7 mouse cellular contexts compared by ENCODE assay signal in the genomic region with DNA sequence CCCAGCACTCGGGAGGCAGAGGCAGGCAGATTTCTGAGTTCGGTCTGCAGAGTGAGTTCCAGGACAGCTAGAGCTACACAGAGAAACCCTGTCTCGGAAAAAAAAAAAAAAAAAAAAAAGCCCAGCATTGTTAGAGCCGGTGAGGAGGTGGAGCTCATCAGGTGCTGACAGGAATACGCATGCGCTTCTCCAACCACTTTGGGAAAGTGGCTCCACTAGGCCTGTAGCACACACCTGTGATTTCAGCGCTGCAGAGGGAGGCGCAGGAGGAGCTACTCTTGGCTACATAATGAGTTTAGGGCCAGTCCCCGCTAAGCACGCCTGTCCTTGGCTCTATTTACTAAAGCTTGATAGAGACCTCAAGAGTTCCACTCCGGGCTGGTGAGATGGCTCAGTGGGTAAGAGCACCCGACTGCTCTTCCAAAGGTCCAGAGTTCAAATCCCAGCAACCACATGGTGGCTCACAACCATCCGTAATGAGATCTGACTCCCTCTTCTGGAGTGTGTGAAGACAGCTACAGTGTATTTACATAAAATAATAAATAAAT. TPM values are rescaled to one million over a fixed set of nuclear protein-coding genes. Genes with fewer than 3 reads are reported as not detected.
DNase-seq lines count a peak whose midpoint lies in the region; ATAC-seq and TF ChIP-seq lines count a peak whose summit lies in the region.
"Not testable (repeated sequence)": the region's sequence is repeated elsewhere in the genome, so short reads cannot be mapped to it uniquely, and the experiment has no call there.

No protein-coding gene starts in this region.

- H3K9me3 ChIP-seq in CH12.LX (replicated peaks; ENCODE audit: low read length); heart, embryonic 10.5 days; kidney, postnatal 0 days (replicated peaks; ENCODE audit: low read length); liver, embryonic 16.5 days (replicated peaks; ENCODE audit: control insufficient read depth, low read length); lung, postnatal 0 days (ENCODE audit: low read length); stomach, embryonic 14.5 days (ENCODE audit: control insufficient read depth, low read depth, low read length): not testable (repeated sequence)

- not testable (repeated sequence) for TF ChIP-seq EP300 in CH12.LX (IDR thresholded peaks at IDR 0.05; ENCODE audit: low read length); lung, postnatal 0 days (IDR thresholded peaks at IDR 0.05)

- peaks cover 32% of the 10 kb centered on the region for H3K79me2 ChIP-seq in CH12.LX (replicated peaks; ENCODE audit: control insufficient read depth, extremely low read depth, insufficient read depth, poor library complexity, severe bottlenecking)

- H3K27ac ChIP-seq in CH12.LX (ENCODE audit: insufficient read depth, low read depth) = not testable (repeated sequence)
- 0 out of 2 replicates have a peak overlapping the region, but pooled peaks have one; percentile 8 for H3K27ac ChIP-seq in heart, embryonic 10.5 days
- peak overlapping the region; percentile 76; the same call in 1 of the 2 replicates for H3K27ac ChIP-seq in kidney, postnatal 0 days
- H3K27ac ChIP-seq in liver, embryonic 16.5 days (ENCODE audit: low read length) = peak overlapping the region; percentile 77; the same call in 1 of the 2 replicates
- H3K27ac ChIP-seq in lung, postnatal 0 days (ENCODE audit: low read length) = peak overlapping the region; percentile 84
- H3K27ac ChIP-seq in stomach, embryonic 14.5 days (ENCODE audit: low read length) = peak overlapping the region; percentile 82; the same call in 1 of the 2 replicates

- peaks cover 14 to 49% of the 10 kb centered on the region in 2 experiments for H3K4me1 ChIP-seq in CH12.LX (ENCODE audit: control insufficient read depth in 1 of 2, insufficient read depth in 2 of 2)
- H3K4me1 ChIP-seq in heart, embryonic 10.5 days = peaks cover 29% of the 10 kb centered on the region
- H3K4me1 ChIP-seq in kidney, postnatal 0 days (replicated peaks; ENCODE audit: insufficient read depth, low read length) = not testable (repeated sequence)
- peaks cover 30% of the 10 kb centered on the region for H3K4me1 ChIP-seq in liver, embryonic 16.5 days (ENCODE audit: control insufficient read depth, low read depth, low read length)
- H3K4me1 ChIP-seq in lung, postnatal 0 days (ENCODE audit: insufficient read depth, low read depth, low read length) = peaks cover 15% of the 10 kb centered on the region; the same call in 1 of the 2 replicates
- peaks cover 21% of the 10 kb centered on the region for H3K4me1 ChIP-seq in stomach, embryonic 14.5 days (ENCODE audit: control insufficient read depth, insufficient read depth, low read length)

- TF ChIP-seq RAD21 in CH12.LX (IDR thresholded peaks at IDR 0.05; ENCODE audit: low read depth, low read length) = not testable (repeated sequence)

- not testable (repeated sequence) for ATAC-seq in kidney, postnatal 0 days (replicated peaks; ENCODE audit: low FRiP score, low read depth); liver, embryonic 16.5 days (ENCODE audit: low read depth); lung, postnatal 0 days; stomach, embryonic 14.5 days (ENCODE audit: insufficient number of reproducible peaks, insufficient read depth, low FRiP score, low read depth)

- H3K9ac ChIP-seq in CH12.LX (ENCODE audit: insufficient read depth, low read depth); kidney, postnatal 0 days (ENCODE audit: low read depth, low read length); liver, embryonic 16.5 days (ENCODE audit: low read depth, low read length); lung, postnatal 0 days (replicated peaks; ENCODE audit: low read depth); stomach, embryonic 14.5 days (replicated peaks; ENCODE audit: low read depth, low read length): not testable (repeated sequence)

- in situ Hi-C loops in CH12.LX (cut with MboI; ENCODE audit: low pct_ligation_motif_present, low pct_unique_long_range_greater_than_20kb, low sequenced_read_pairs) = loop anchor here (5.0 kb wide), 1 partner anchor 56 kb away; no protein-coding TSS in a partner anchor

- TF ChIP-seq POLR2A in CH12.LX (IDR thresholded peaks at IDR 0.05; ENCODE audit: low read depth, low read length) = not testable (repeated sequence)

- dilution Hi-C loops in CH12.LX (cut with MboI; ENCODE audit: extremely low pct_ligation_motif_present, extremely low pct_unique_long_range_greater_than_20kb, low sequenced_read_pairs) = not testable (repeated sequence)

- not testable (repeated sequence) for H3K4me3 ChIP-seq in CH12.LX (replicated peaks in 1 of 3; ENCODE audit: low read depth in 2 of 3, low read length in 2 of 3, poor library complexity in 1 of 3); heart, embryonic 10.5 days; kidney, postnatal 0 days (replicated peaks; ENCODE audit: low read depth, low read length); liver, embryonic 16.5 days (ENCODE audit: low read depth, low read length); lung, postnatal 0 days (ENCODE audit: low read depth, low read length); stomach, embryonic 14.5 days (ENCODE audit: low read depth, low read length)

- DNase-seq in CH12.LX (ENCODE audit: extremely low read depth) (peak; percentile 88), R1 (ENCODE audit: low read depth, low spot score) (peak; percentile 94)
- not testable (repeated sequence) for DNase-seq in heart, embryonic 10.5 days (ENCODE audit: low spot score); kidney, postnatal 0 days (ENCODE audit: low spot score)
- peak; percentile 88 for DNase-seq in lung, postnatal 0 days (ENCODE audit: low spot score)

- 57% methylated on average over 13 of the region's 13 CpGs for WGBS in heart, embryonic 10.5 days
- WGBS in kidney, postnatal 0 days = 72% methylated on average over 11 of the region's 13 CpGs
- 72% methylated on average over 12 of the region's 13 CpGs for WGBS in liver, embryonic 16.5 days (ENCODE audit: insufficient replicate concordance)
- 55% methylated on average over 12 of the region's 13 CpGs for whole genome bisulfite sequencing in lung, postnatal 0 days
- WGBS in stomach, embryonic 14.5 days = 62% methylated on average over 12 of the region's 13 CpGs

- not testable (repeated sequence) for H3K36me3 ChIP-seq in CH12.LX (replicated peaks in 1 of 2; ENCODE audit: control insufficient read depth in 1 of 2, insufficient read depth in 1 of 2, low read length in 1 of 2); heart, embryonic 10.5 days; kidney, postnatal 0 days (ENCODE audit: insufficient read depth, low read length); liver, embryonic 16.5 days (ENCODE audit: control insufficient read depth, insufficient read depth); lung, postnatal 0 days (ENCODE audit: insufficient read depth, low read length); stomach, embryonic 14.5 days (ENCODE audit: control insufficient read depth, insufficient read depth, low read length)

- TF ChIP-seq CTCF in CH12.LX (conservative IDR thresholded peaks at IDR 0.05 in 1 of 2, IDR thresholded peaks at IDR 0.05 in 1 of 2; ENCODE audit: low read depth in 2 of 2, low read length in 2 of 2); kidney, postnatal 0 days (IDR thresholded peaks at IDR 0.05; ENCODE audit: low read depth); lung, postnatal 0 days (IDR thresholded peaks at IDR 0.05): not testable (repeated sequence)

- H3K27me3 ChIP-seq in CH12.LX (replicated peaks); heart, embryonic 10.5 days (ENCODE audit: insufficient read depth, poor library complexity, severe bottlenecking); kidney, postnatal 0 days (ENCODE audit: insufficient read depth, low read length); liver, embryonic 16.5 days (ENCODE audit: control insufficient read depth, insufficient read depth, low read depth, low read length); lung, postnatal 0 days (replicated peaks; ENCODE audit: insufficient read depth, low read length); stomach, embryonic 14.5 days (ENCODE audit: control insufficient read depth, insufficient read depth, low read length): not testable (repeated sequence)

- peak overlapping the region; percentile 63; the same call in 1 of the 2 replicates for H3K4me2 ChIP-seq in CH12.LX (ENCODE audit: insufficient read depth, low read depth, poor library complexity, severe bottlenecking)
- H3K4me2 ChIP-seq in kidney, postnatal 0 days (ENCODE audit: low read length); liver, embryonic 16.5 days (ENCODE audit: low read depth, low read length); lung, postnatal 0 days (replicated peaks; ENCODE audit: low read depth, low read length); stomach, embryonic 14.5 days (replicated peaks; ENCODE audit: low read depth, low read length): not testable (repeated sequence)

TF ChIP-seq in CH12.LX, 34 proteins besides CTCF, POLR2A, EP300 and RAD21 (continues in another document):
- TF ChIP-seq ETS1 (conservative IDR thresholded peaks at IDR 0.05; ENCODE audit: low read depth, low read length) = 0 out of 2 replicates have a peak, but pooled peaks have one; percentile 16
- peak; percentile 96 for TF ChIP-seq ZNF384 (IDR thresholded peaks at IDR 0.05; ENCODE audit: low read depth, low read length)
- TF ChIP-seq NRF1 (IDR thresholded peaks at IDR 0.05; ENCODE audit: low read depth, low read length) = peak; percentile 83
- TF ChIP-seq MXI1 (IDR thresholded peaks at IDR 0.05; ENCODE audit: low read depth, low read length) = peak; percentile 44; the same call in 1 of the 2 replicates

RNA-seq across cellular contexts. Expression of gene Myh9, which starts 1.6 kb away (rescaled TPM):
- 128 and 146 TPM in 2 replicates for total RNA-seq in CH12.LX (2012; rRNA removed)
- total RNA-seq in CH12.LX (2014; rRNA removed) = 43.8 and 46.4 TPM in 2 replicates
- 165 and 178 TPM in 2 replicates for polyA plus RNA-seq in CH12.LX (2012; ENCODE audit: insufficient read length, low read depth)
- polyA plus RNA-seq in heart, embryonic 10.5 days (2016; fragmentation: Nextera tagmentation; extraction: Ambion mirVana) = 34.5 and 37.5 TPM in 2 replicates
- polyA plus RNA-seq in kidney, postnatal 0 days (2015; fragmentation: Nextera tagmentation; extraction: Ambion mirVana) = 52.9 and 57.2 TPM in 2 replicates
- polyA plus RNA-seq in liver, embryonic 16.5 days (2015; fragmentation: Nextera tagmentation; extraction: Ambion mirVana) = 19.7 and 21.9 TPM in 2 replicates
- polyA plus RNA-seq in lung, postnatal 0 days (2015; fragmentation: Nextera tagmentation; extraction: Ambion mirVana) = 59.3 and 67.3 TPM in 2 replicates
- polyA plus RNA-seq in stomach, embryonic 14.5 days (2014; fragmentation: Nextera tagmentation; extraction: Ambion mirVana) = 75.4 and 77.1 TPM in 2 replicates
